Mouse (Mus musculus) megakaryocyte, embryonic 14.5 days (primary cell): ENCODE results near the gene Ptpre. TPM values are rescaled to one million over a fixed set of nuclear protein-coding genes. Genes with fewer than 3 reads are reported as not detected.

ENCODE experiments used
- H3K27me3 ChIP-seq: replicated peaks from 2 replicates; pipeline ENCODE3; 2012; ENCODE audit warnings: inconsistent platforms
- H3K36me3 ChIP-seq: replicated peaks from 2 replicates; pipeline ENCODE3; 2012; ENCODE audit warnings: low read length, inconsistent platforms, mixed read lengths
- H3K4me1 ChIP-seq: 2 replicates; pipeline ENCODE4 v1.6.1; 2012; ENCODE audit warnings: inconsistent platforms
- H3K4me3 ChIP-seq: replicated peaks from 2 replicates; pipeline ENCODE3; 2012; ENCODE audit warnings: moderate library complexity, mild to moderate bottlenecking, inconsistent platforms
- H3K9me3 ChIP-seq: 2 replicates; pipeline ENCODE4 v1.6.1; 2012; ENCODE audit warnings: inconsistent platforms
- FLI1 ChIP-seq: IDR thresholded peaks from 2 replicates; pipeline ENCODE4 v1.6.1; 2012; ENCODE audit warnings: low read length, inconsistent platforms, mixed read lengths
- GATA1 ChIP-seq: IDR thresholded peaks from 3 replicates; pipeline ENCODE4 v1.6.1; 2012; ENCODE audit warnings: mixed read lengths, low read length, inconsistent platforms, borderline replicate concordance
- polyA plus RNA-seq: library from polyadenylated mRNA; stranded (reverse); fragments of >175 nt; gene quantifications from 2 replicates; pipeline ENCODE4 v1.2.3, GENCODE M21; 2012; ENCODE audit warnings: low replicate concordance; ENCODE audit not compliant: insufficient read depth

Ptpre gene
- polyA plus RNA-seq, 1 experiment = 7.7 TPM

DNA sequence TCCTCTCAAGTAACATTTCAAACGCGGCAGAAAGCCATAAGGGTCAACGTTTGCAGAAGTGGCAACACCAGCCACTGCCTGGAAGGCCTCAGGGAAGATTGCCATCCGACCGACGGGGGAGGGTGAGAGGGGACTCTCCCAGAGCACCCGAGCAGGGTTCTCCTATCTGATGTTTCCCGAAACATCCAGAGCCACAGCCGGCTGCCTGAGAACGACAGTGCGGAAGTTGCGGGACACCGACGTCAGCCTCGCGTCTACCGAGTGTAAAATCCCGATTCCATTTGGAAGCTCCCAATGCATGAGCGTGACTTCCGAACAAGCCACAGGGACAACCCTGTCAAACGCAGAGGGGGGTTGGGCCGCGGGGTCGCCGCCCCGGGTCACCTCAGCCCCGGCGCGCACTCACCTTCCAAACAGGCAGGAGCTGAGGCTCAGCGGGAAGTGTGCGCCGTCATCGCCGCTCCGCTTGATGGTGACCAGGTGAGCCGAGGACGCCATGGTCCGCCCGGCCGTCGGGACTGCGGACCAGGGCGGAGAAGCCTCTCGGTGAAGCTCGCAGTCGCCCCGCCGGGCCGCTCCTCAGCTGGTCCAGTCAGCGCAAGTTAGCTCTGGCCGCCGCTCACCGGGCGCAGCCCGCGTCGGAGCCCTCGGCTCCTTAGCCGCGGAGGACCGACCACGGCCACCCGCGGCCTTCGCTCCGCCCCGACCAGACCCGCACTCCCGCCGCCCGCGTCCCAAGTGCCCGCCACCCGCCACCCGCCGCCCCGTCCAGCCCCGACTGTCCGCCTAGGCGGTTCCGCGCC, 178.6 kb downstream of the Ptpre start, which contains the start of gene Mki67:
Gene Mki67 (minus strand): TSS at position 720 of the 803 bp plus-strand sequence.
- Histone ChIP-seq H3K9me3 (no peaks in the 10 kb centered on the region), H3K36me3 (peaks cover 6% of the 10 kb centered on the region), H3K27me3 (no peaks in the 10 kb centered on the region), H3K4me3 (peak within 1 kb of the TSS; percentile 98), H3K4me1 (peaks cover 54% of the 10 kb centered on the region)
- no peak for TF ChIP-seq FLI1
- TF ChIP-seq GATA1 = no peak

DNA sequence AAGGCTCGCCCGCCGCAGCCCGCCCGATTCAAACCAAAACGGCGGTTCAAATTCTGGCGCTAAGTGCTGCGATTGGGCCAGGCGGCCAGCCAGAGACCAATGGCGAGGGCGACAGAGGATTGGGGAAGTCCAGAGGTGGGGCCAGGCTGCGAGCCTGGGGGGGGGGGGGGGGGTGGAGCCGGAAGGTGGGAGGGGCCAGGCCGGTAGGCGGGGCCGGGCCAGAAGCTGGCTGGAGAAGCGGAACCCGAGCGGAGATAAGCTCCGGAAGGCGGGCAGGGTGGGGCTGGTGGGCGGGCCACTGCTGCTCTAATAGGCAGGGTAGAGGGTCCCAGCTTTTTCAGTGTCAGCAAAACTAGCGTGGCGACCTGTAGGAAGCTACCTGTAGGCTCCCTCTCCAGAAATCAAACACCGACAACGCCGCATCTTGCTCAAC, 179.2 kb downstream of the Ptpre start:
- no peaks in the 10 kb centered on the region for H3K9me3 ChIP-seq
- peak overlapping the region; percentile 98 for H3K4me3 ChIP-seq
- peaks cover 58% of the 10 kb centered on the region for H3K4me1 ChIP-seq

GRCm38 (mm10) chr7:135716968-135717557, 179.8 kb downstream of the Ptpre start:
- Histone ChIP-seq H3K9me3 (no peaks in the 10 kb centered on the region), H3K4me3 (peak overlapping the region; percentile 98), H3K4me1 (peaks cover 62% of the 10 kb centered on the region), H3K27me3 (peaks cover 2% of the 10 kb centered on the region), H3K36me3 (peaks cover 2% of the 10 kb centered on the region)
- no peak for TF ChIP-seq FLI1
- TF ChIP-seq GATA1 = no peak

More for the DNA sequence above, 179.2 kb downstream of the Ptpre start:
- TF ChIP-seq GATA1 (no peak), FLI1 (no peak)
- Histone ChIP-seq H3K27me3 (no peaks in the 10 kb centered on the region), H3K36me3 (peaks cover 3% of the 10 kb centered on the region)

- peak overlapping the region; percentile 74 for H3K4me3 ChIP-seq
- TF ChIP-seq FLI1 (no peak), GATA1 (no peak)
- H3K9me3 ChIP-seq = peaks cover 3% of the 10 kb centered on the region; the same call in 1 of the 2 replicates
- peaks cover 13% of the 10 kb centered on the region for H3K27me3 ChIP-seq
- H3K36me3 ChIP-seq = no peaks in the 10 kb centered on the region
- peaks cover 44% of the 10 kb centered on the region for H3K4me1 ChIP-seq
These were observed 184.2 kb downstream of the Ptpre start for GRCm38 (mm10) chr7:135721436-135721992.

- H3K9me3 ChIP-seq = peaks cover 3% of the 10 kb centered on the region; the same call in 1 of the 2 replicates
- H3K27me3 ChIP-seq = peaks cover 17% of the 10 kb centered on the region
- no peaks in the 10 kb centered on the region for H3K36me3 ChIP-seq
- peaks cover 38% of the 10 kb centered on the region for H3K4me1 ChIP-seq
- TF ChIP-seq FLI1 (no peak), GATA1 (no peak)
- H3K4me3 ChIP-seq = no peak overlapping the region
These were observed 184.9 kb downstream of the Ptpre start for GRCm38 (mm10) chr7:135722011-135722838.

- Histone ChIP-seq H3K4me1 (peaks cover 29% of the 10 kb centered on the region), H3K27me3 (peaks cover 20% of the 10 kb centered on the region), H3K9me3 (peaks cover 3% of the 10 kb centered on the region; the same call in 1 of the 2 replicates), H3K36me3 (no peaks in the 10 kb centered on the region), H3K4me3 (no peak overlapping the region)
- TF ChIP-seq FLI1 (no peak), GATA1 (no peak)
These were observed 186.5 kb downstream of the Ptpre start for GRCm38 (mm10) chr7:135723672-135724341.

DNA sequence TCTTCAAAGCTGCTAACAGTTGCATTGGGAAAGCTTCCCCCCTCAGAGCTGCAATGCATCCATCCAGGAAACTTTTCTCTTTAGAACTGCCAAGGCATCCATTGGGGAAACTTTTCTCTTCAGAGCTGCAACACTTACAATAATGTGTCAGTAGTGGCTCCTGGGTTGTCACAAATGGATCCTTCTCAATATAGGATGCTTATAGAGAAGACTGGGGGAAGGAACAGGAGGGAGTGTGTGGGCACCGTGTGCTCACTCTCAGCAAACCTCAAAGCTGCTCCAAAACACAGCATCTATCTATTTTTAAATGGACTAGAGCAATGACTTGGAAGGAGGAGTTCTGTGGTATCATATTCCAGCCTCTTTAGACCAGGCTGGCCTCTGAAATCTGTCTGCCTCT, 189.4 kb downstream of the Ptpre start:
- Histone ChIP-seq H3K4me1 (peaks cover 14% of the 10 kb centered on the region), H3K4me3 (no peak overlapping the region), H3K9me3 (peaks cover 3% of the 10 kb centered on the region; the same call in 1 of the 2 replicates), H3K36me3 (no peaks in the 10 kb centered on the region), H3K27me3 (peaks cover 19% of the 10 kb centered on the region)
- TF ChIP-seq FLI1 (no peak), GATA1 (no peak)

DNA sequence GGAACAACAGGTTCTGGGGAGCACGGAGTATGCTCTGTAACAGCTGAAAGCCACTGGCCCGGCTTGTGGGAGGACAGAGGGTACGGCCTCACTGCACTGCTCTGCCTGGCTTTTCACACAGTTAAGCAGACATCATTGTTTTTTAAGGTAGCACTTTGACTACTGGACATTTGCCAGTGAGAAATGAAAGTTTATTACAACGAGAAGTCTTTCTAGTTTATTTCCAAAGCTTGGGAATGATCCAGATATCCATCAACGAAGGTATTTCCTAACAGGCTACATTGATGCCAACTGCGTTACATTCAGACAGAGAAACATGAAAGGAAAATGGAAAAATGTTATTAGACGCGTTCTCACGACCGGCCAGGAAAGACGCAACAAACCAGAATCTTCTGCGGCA, 190.8 kb downstream of the Ptpre start:
- Histone ChIP-seq H3K9me3 (peaks cover 3% of the 10 kb centered on the region; the same call in 1 of the 2 replicates), H3K27me3 (peaks cover 19% of the 10 kb centered on the region), H3K4me3 (no peak overlapping the region), H3K4me1 (peaks cover 6% of the 10 kb centered on the region), H3K36me3 (no peaks in the 10 kb centered on the region)
- no peak for TF ChIP-seq GATA1
- no peak for TF ChIP-seq FLI1

- TF ChIP-seq FLI1 = no peak
- no peak for TF ChIP-seq GATA1
- Histone ChIP-seq H3K9me3 (peaks cover 7% of the 10 kb centered on the region), H3K27me3 (peaks cover 13% of the 10 kb centered on the region), H3K4me1 (peaks cover 14% of the 10 kb centered on the region), H3K4me3 (no peak overlapping the region), H3K36me3 (no peaks in the 10 kb centered on the region)
These were observed 197.1 kb downstream of the Ptpre start for GRCm38 (mm10) chr7:135734379-135734778.
